21 mouse cellular contexts compared by ENCODE assay signal in the genomic region with DNA sequence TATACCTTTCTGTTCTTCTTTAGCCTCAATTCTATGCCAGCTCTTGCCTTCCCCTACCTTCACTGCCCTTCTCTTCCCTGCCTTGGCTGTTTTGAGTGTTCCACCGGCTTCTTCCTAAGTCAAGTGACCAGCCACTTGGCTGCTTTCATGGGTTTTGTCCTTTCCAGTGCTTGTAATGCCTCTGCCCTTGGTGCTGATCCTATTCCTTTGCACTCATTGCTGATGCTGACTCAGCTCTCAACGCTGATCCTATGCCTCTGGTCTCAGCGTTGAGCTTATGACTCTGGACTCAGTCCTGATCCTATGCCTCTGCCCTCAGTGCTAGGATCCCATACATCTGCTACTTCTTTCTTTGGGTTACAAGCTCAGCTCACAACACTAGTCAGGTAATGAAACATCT.
DNase-seq lines count a peak whose midpoint lies in the region; ATAC-seq lines count a peak whose summit lies in the region.
"Had no signal": no experiment of that assay in that cellular context is flagged by ENCODE, and none has a peak within 500 bp of the region (broad histone marks: within the 10 kb centered on the region; RNA-seq: fewer than 3 reads in every experiment).

No protein-coding gene starts in this region.

- 76% methylated on average over 3 of the region's 3 CpGs for WGBS in embryonic facial prominence, embryonic 11.5 days
- WGBS in embryonic facial prominence, embryonic 10.5 days: 61% methylated on average over 3 of the region's 3 CpGs
- 58% methylated on average over 3 of the region's 3 CpGs for WGBS in embryonic facial prominence, embryonic 14.5 days
- 74% methylated on average over 3 of the region's 3 CpGs for WGBS in midbrain, embryonic 16.5 days

- H3K4me1 ChIP-seq in embryonic facial prominence, embryonic 11.5 days (ENCODE audit: control insufficient read depth, insufficient read depth, low read length): no peaks in the 10 kb centered on the region
- no peaks in the 10 kb centered on the region for H3K4me1 ChIP-seq in embryonic facial prominence, embryonic 10.5 days
- no peaks in the 10 kb centered on the region for H3K4me1 ChIP-seq in embryonic facial prominence, embryonic 14.5 days (ENCODE audit: control insufficient read depth, insufficient read depth, low read length)
- no peaks in the 10 kb centered on the region for H3K4me1 ChIP-seq in midbrain, embryonic 16.5 days (ENCODE audit: control insufficient read depth, insufficient read depth, low read length)
- H3K4me1 ChIP-seq: embryonic facial prominence, embryonic 15.5 days; forebrain, embryonic 10.5 days; heart, embryonic 13.5 days; hindbrain, embryonic 15.5 days had no signal

- H3K27me3 ChIP-seq in embryonic facial prominence, embryonic 11.5 days (ENCODE audit: control insufficient read depth, insufficient read depth, low read length): no peaks in the 10 kb centered on the region
- no peaks in the 10 kb centered on the region for H3K27me3 ChIP-seq in embryonic facial prominence, embryonic 10.5 days (replicated peaks; ENCODE audit: low read depth, poor library complexity, severe bottlenecking)
- no peaks in the 10 kb centered on the region for H3K27me3 ChIP-seq in embryonic facial prominence, embryonic 14.5 days (replicated peaks; ENCODE audit: control insufficient read depth, insufficient read depth, low read length)
- no peaks in the 10 kb centered on the region for H3K27me3 ChIP-seq in midbrain, embryonic 16.5 days (ENCODE audit: control insufficient read depth, insufficient read depth, low read depth, low read length)
- H3K27me3 ChIP-seq: embryonic facial prominence, embryonic 15.5 days; heart, embryonic 13.5 days; hindbrain, embryonic 15.5 days had no signal

- H3K4me2 ChIP-seq in embryonic facial prominence, embryonic 11.5 days (ENCODE audit: low read depth, low read length): no peak overlapping the region
- no peak overlapping the region for H3K4me2 ChIP-seq in embryonic facial prominence, embryonic 14.5 days (ENCODE audit: low read depth, low read length)
- H3K4me2 ChIP-seq in midbrain, embryonic 16.5 days (ENCODE audit: low read length): no peak overlapping the region
- H3K4me2 ChIP-seq: embryonic facial prominence, embryonic 15.5 days; heart, embryonic 13.5 days; hindbrain, embryonic 15.5 days had no signal

- ATAC-seq in embryonic facial prominence, embryonic 11.5 days (replicated peaks; ENCODE audit: insufficient number of reproducible peaks, low FRiP score, low TSS enrichment, low read depth): no peak
- ATAC-seq in embryonic facial prominence, embryonic 14.5 days (ENCODE audit: low read depth): no peak
- ATAC-seq in midbrain, embryonic 16.5 days: no peak
- ATAC-seq in megakaryocyte, adult 5-6 weeks (ENCODE audit: poor library complexity, severe bottlenecking): no peak
- ATAC-seq: activated CD4-positive, CD25-positive, alpha-beta regulatory T cell, adult 4 months; forebrain, embryonic 14.5 days; intestine, embryonic 16.5 days had no signal

- peak; percentile 16 for DNase-seq in embryonic facial prominence, embryonic 11.5 days (ENCODE audit: low spot score)
- no peak for DNase-seq in embryonic facial prominence, embryonic 10.5 days (ENCODE audit: low spot score)
- DNase-seq in ES-CJ7 (ENCODE audit: low read depth, low spot score) (peak; percentile 8), R1 (ENCODE audit: low read depth, low spot score) (peak; percentile 4)
- peak; percentile 20 for DNase-seq in embryonic facial prominence, embryonic 14.5 days (ENCODE audit: low spot score)
- DNase-seq: adrenal gland, postnatal 14 days; cerebellum, adult 11-12 months; cerebellum, adult 9-10 months; cerebellum, postnatal 25 days; gastrocnemius, postnatal 10 days; heart, postnatal 36 days had no signal

- no peaks in the 10 kb centered on the region for H3K9me3 ChIP-seq in embryonic facial prominence, embryonic 11.5 days (replicated peaks; ENCODE audit: control insufficient read depth, low read length)
- H3K9me3 ChIP-seq in embryonic facial prominence, embryonic 10.5 days: no peaks in the 10 kb centered on the region
- H3K9me3 ChIP-seq in embryonic facial prominence, embryonic 14.5 days (ENCODE audit: control insufficient read depth, low read length): no peaks in the 10 kb centered on the region
- no peaks in the 10 kb centered on the region; the same call in 1 of the 2 replicates for H3K9me3 ChIP-seq in midbrain, embryonic 16.5 days (replicated peaks; ENCODE audit: control insufficient read depth, low read length, poor library complexity, severe bottlenecking)
- H3K9me3 ChIP-seq: embryonic facial prominence, embryonic 15.5 days; forebrain, embryonic 10.5 days; heart, embryonic 13.5 days; hindbrain, embryonic 15.5 days had no signal

- no peak overlapping the region for H3K9ac ChIP-seq in embryonic facial prominence, embryonic 11.5 days (replicated peaks; ENCODE audit: low read length)
- no peak overlapping the region for H3K9ac ChIP-seq in embryonic facial prominence, embryonic 14.5 days (ENCODE audit: low read depth, low read length)
- no peak overlapping the region for H3K9ac ChIP-seq in midbrain, embryonic 16.5 days (ENCODE audit: low read depth, low read length)
- H3K9ac ChIP-seq: embryonic facial prominence, embryonic 15.5 days; heart, embryonic 13.5 days; hindbrain, embryonic 15.5 days had no signal

- no peak overlapping the region for H3K27ac ChIP-seq in embryonic facial prominence, embryonic 11.5 days (replicated peaks; ENCODE audit: low read depth, low read length)
- no peak overlapping the region for H3K27ac ChIP-seq in embryonic facial prominence, embryonic 10.5 days (replicated peaks)
- H3K27ac ChIP-seq in embryonic facial prominence, embryonic 14.5 days (replicated peaks; ENCODE audit: low read depth, low read length): no peak overlapping the region
- no peak overlapping the region for H3K27ac ChIP-seq in midbrain, embryonic 16.5 days (ENCODE audit: low read length)
- H3K27ac ChIP-seq: embryonic facial prominence, embryonic 15.5 days; forebrain, embryonic 10.5 days; heart, embryonic 13.5 days; hindbrain, embryonic 15.5 days had no signal

- no peaks in the 10 kb centered on the region for H3K36me3 ChIP-seq in embryonic facial prominence, embryonic 11.5 days (replicated peaks; ENCODE audit: control insufficient read depth, insufficient read depth, low read depth, low read length)
- H3K36me3 ChIP-seq in embryonic facial prominence, embryonic 10.5 days (replicated peaks): no peaks in the 10 kb centered on the region
- H3K36me3 ChIP-seq in embryonic facial prominence, embryonic 14.5 days (ENCODE audit: control insufficient read depth, insufficient read depth, low read length): no peaks in the 10 kb centered on the region
- H3K36me3 ChIP-seq in midbrain, embryonic 16.5 days (ENCODE audit: control insufficient read depth, insufficient read depth, low read length): no peaks in the 10 kb centered on the region
- H3K36me3 ChIP-seq: embryonic facial prominence, embryonic 15.5 days; forebrain, embryonic 10.5 days; heart, embryonic 13.5 days; hindbrain, embryonic 15.5 days had no signal

- H3K4me3 ChIP-seq in embryonic facial prominence, embryonic 11.5 days (ENCODE audit: low read depth, low read length): no peak overlapping the region
- H3K4me3 ChIP-seq in embryonic facial prominence, embryonic 10.5 days: no peak overlapping the region
- H3K4me3 ChIP-seq in embryonic facial prominence, embryonic 14.5 days (ENCODE audit: low read depth, low read length): no peak overlapping the region
- H3K4me3 ChIP-seq in midbrain, embryonic 16.5 days (ENCODE audit: low read depth, low read length): no peak overlapping the region
- H3K4me3 ChIP-seq: embryonic facial prominence, embryonic 15.5 days; erythroblast, embryonic 14.5 days; forebrain, embryonic 10.5 days; heart, embryonic 13.5 days; hindbrain, embryonic 15.5 days had no signal
